Mouse (Mus musculus): ENCODE measurements around the gene Rnf5.

The Rnf5 gene

GRCm38 (mm10) chr17:34632261-34632691, 28.8 kb upstream of the Rnf5 start:
- peak; percentile 51 for DNase-seq (ENCODE audit: low read depth)

GRCm38 (mm10) chr17:34631647-34632046, 28.2 kb upstream of the Rnf5 start:
- no peak for DNase-seq (ENCODE audit: low read depth)

- DNase-seq (ENCODE audit: low read depth), result no peak
Observed at GRCm38 (mm10) chr17:34630761-34631301, 27.3 kb upstream of the Rnf5 start.

- DNase-seq (ENCODE audit: low read depth), result no peak
Observed at GRCm38 (mm10) chr17:34629796-34630603, 26.5 kb upstream of the Rnf5 start.

- DNase-seq (ENCODE audit: low read depth), result no peak
Observed at GRCm38 (mm10) chr17:34629221-34629751, 25.8 kb upstream of the Rnf5 start, which contains the start of gene Prrt1. Gene Prrt1, plus strand, starts transcription at chr17:34629533.

GRCm38 (mm10) chr17:34628644-34628967, 25.1 kb upstream of the Rnf5 start:
- no peak for DNase-seq (ENCODE audit: low read depth)

- no peak for DNase-seq (ENCODE audit: low read depth)
Observed at GRCm38 (mm10) chr17:34627943-34628643, 24.6 kb upstream of the Rnf5 start, which contains the start of gene Ppt2. Gene Ppt2, minus strand, starts transcription at chr17:34628510.

GRCm38 (mm10) chr17:34627093-34627942, 23.8 kb upstream of the Rnf5 start:
- peak; percentile 69 for DNase-seq (ENCODE audit: low read depth)

- DNase-seq (ENCODE audit: low read depth), result no peak
Observed at GRCm38 (mm10) chr17:34626773-34627092, 23.2 kb upstream of the Rnf5 start.

GRCm38 (mm10) chr17:34626062-34626772, 22.7 kb upstream of the Rnf5 start:
- no peak for DNase-seq (ENCODE audit: low read depth)

- no peak for DNase-seq (ENCODE audit: low read depth)
Observed at GRCm38 (mm10) chr17:34624981-34625380, 21.5 kb upstream of the Rnf5 start.

GRCm38 (mm10) chr17:34623161-34623560, 19.7 kb upstream of the Rnf5 start:
- no peak for DNase-seq (ENCODE audit: low read depth)

GRCm38 (mm10) chr17:34621006-34621405, 17.5 kb upstream of the Rnf5 start:
- no peak for DNase-seq (ENCODE audit: low read depth)

- no peak for DNase-seq (ENCODE audit: low read depth)
Observed at GRCm38 (mm10) chr17:34618999-34619398, 15.5 kb upstream of the Rnf5 start.

GRCm38 (mm10) chr17:34615871-34616270, 12.4 kb upstream of the Rnf5 start, which contains the start of gene Egfl8:
Gene Egfl8, minus strand, starts transcription at chr17:34615971.
- no peak for DNase-seq (ENCODE audit: low read depth)

- DNase-seq (ENCODE audit: low read depth), result no peak
Observed at GRCm38 (mm10) chr17:34613830-34614229, 10.3 kb upstream of the Rnf5 start.

GRCm38 (mm10) chr17:34613054-34613645, 9.7 kb upstream of the Rnf5 start:
- DNase-seq (ENCODE audit: low read depth), result no peak

GRCm38 (mm10) chr17:34611050-34611449, 7.6 kb upstream of the Rnf5 start:
- DNase-seq (ENCODE audit: low read depth), result no peak

GRCm38 (mm10) chr17:34607997-34608396, 4.5 kb upstream of the Rnf5 start:
- no peak for DNase-seq (ENCODE audit: low read depth)

GRCm38 (mm10) chr17:34606186-34607039, 2.9 kb upstream of the Rnf5 start:
- no peak for DNase-seq (ENCODE audit: low read depth)

Measured in fibroblast of lung, adult 2 months (primary cell).